In the genomic region with DNA sequence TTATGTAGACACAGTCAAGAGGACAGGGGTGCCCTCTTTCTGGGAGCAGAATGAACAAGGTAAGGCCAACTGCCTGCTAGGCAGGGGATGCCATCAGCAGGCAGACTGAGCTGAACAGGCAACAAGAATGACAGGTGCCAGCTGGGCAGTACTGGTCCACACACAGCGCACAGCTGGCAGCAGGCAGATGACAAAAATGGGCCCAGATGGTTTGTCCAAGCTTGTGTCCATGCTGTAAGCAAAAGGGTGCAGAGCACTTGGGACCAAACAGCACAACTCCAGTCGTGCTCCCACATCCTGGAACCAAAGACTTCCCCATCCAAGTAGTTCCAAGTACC, we compare ENCODE assay signal across 10 mouse cellular contexts. TPM values are rescaled to one million over a fixed set of nuclear protein-coding genes. Genes with fewer than 3 reads are reported as not detected.
DNase-seq lines count a peak whose midpoint lies in the region; ATAC-seq lines count a peak whose summit lies in the region.
"Had no signal": no experiment of that assay in that cellular context is flagged by ENCODE, and none has a peak within 500 bp of the region (broad histone marks: within the 10 kb centered on the region; RNA-seq: fewer than 3 reads in every experiment).

No protein-coding gene starts in this region.

- DNase-seq in heart, embryonic 10.5 days (ENCODE audit: low spot score): no peak
- DNase-seq in heart, adult 11 months: no peak
- DNase-seq in Muller cell, postnatal 12 days (ENCODE audit: inconsistent ontology term): peak; percentile 26
- DNase-seq in midbrain, embryonic 11.5 days (ENCODE audit: low spot score, missing footprints): no peak
- no peak for DNase-seq in right cerebral cortex, postnatal 10 days (ENCODE audit: low spot score in 2 of 2)
- no peak for DNase-seq in right cerebral cortex, postnatal 25 days

- H3K27ac ChIP-seq in heart, embryonic 10.5 days: peak overlapping the region; percentile 85
- no peak overlapping the region for H3K27ac ChIP-seq in hindbrain, embryonic 13.5 days
- no peak overlapping the region for H3K27ac ChIP-seq in midbrain, embryonic 11.5 days (ENCODE audit: low read depth, low read length)

- peak; percentile 25 for ATAC-seq in hindbrain, embryonic 13.5 days (ENCODE audit: low FRiP score)
- peak; percentile 43; the same call in 1 of the 2 replicates for ATAC-seq in midbrain, embryonic 11.5 days (ENCODE audit: low FRiP score)
- no peak for ATAC-seq in erythroblast, adult 5-6 weeks (replicated peaks; ENCODE audit: low FRiP score, poor library complexity, severe bottlenecking)

- H3K9ac ChIP-seq in hindbrain, embryonic 13.5 days: no peak overlapping the region
- peak overlapping the region; percentile 11; the same call in 1 of the 2 replicates for H3K9ac ChIP-seq in midbrain, embryonic 11.5 days (ENCODE audit: low read length)

- H3K4me2 ChIP-seq in hindbrain, embryonic 13.5 days: no peak overlapping the region
- H3K4me2 ChIP-seq in midbrain, embryonic 11.5 days: no peak overlapping the region

- no peak overlapping the region for H3K4me3 ChIP-seq in heart, embryonic 10.5 days
- no peak overlapping the region for H3K4me3 ChIP-seq in hindbrain, embryonic 13.5 days
- no peak overlapping the region for H3K4me3 ChIP-seq in midbrain, embryonic 11.5 days (ENCODE audit: low read depth, low read length)

- H3K36me3 ChIP-seq in heart, embryonic 10.5 days: no peaks in the 10 kb centered on the region
- no peaks in the 10 kb centered on the region for H3K36me3 ChIP-seq in hindbrain, embryonic 13.5 days
- no peaks in the 10 kb centered on the region for H3K36me3 ChIP-seq in midbrain, embryonic 11.5 days (ENCODE audit: control insufficient read depth, insufficient read depth, low read length)

- H3K9me3 ChIP-seq in heart, embryonic 10.5 days: no peaks in the 10 kb centered on the region
- no peaks in the 10 kb centered on the region for H3K9me3 ChIP-seq in hindbrain, embryonic 13.5 days
- H3K9me3 ChIP-seq in midbrain, embryonic 11.5 days (ENCODE audit: control insufficient read depth, low read length): no peaks in the 10 kb centered on the region

- 89% methylated on average over 2 of the region's 2 CpGs for WGBS in heart, embryonic 10.5 days
- 71% methylated on average over 2 of the region's 2 CpGs for WGBS in hindbrain, embryonic 13.5 days
- WGBS in midbrain, embryonic 11.5 days: 92% methylated on average over 2 of the region's 2 CpGs

- H3K27me3 ChIP-seq in heart, embryonic 10.5 days (ENCODE audit: insufficient read depth, poor library complexity, severe bottlenecking): no peaks in the 10 kb centered on the region
- H3K27me3 ChIP-seq in hindbrain, embryonic 13.5 days: peaks cover 28% of the 10 kb centered on the region; the same call in 1 of the 2 replicates
- H3K27me3 ChIP-seq in midbrain, embryonic 11.5 days (ENCODE audit: control insufficient read depth, insufficient read depth, low read length): peaks cover 4% of the 10 kb centered on the region; the same call in 1 of the 2 replicates

- peaks cover 65% of the 10 kb centered on the region for H3K4me1 ChIP-seq in heart, embryonic 10.5 days
- H3K4me1 ChIP-seq in hindbrain, embryonic 13.5 days (replicated peaks): peaks cover 40% of the 10 kb centered on the region
- H3K4me1 ChIP-seq in midbrain, embryonic 11.5 days (ENCODE audit: control insufficient read depth, insufficient read depth, low read length): peaks cover 31% of the 10 kb centered on the region

RNA-seq across cellular contexts. Expression of a gene that starts 4.1 kb away (rescaled TPM):
- 0.71 and 0.94 TPM in 2 replicates for polyA plus RNA-seq in heart, embryonic 10.5 days (2016; fragmentation: Nextera tagmentation; extraction: Ambion mirVana)
- 0.25 and 0.55 TPM in 2 replicates for polyA plus RNA-seq in hindbrain, embryonic 13.5 days (2015; fragmentation: Nextera tagmentation; extraction: Ambion mirVana)
- not detected in 2 replicates for polyA plus RNA-seq in midbrain, embryonic 11.5 days (2014; fragmentation: Nextera tagmentation; extraction: Ambion mirVana)
- total RNA-seq in erythroblast, adult 5-6 weeks (2015; ENCODE audit: low replicate concordance): not detected in 2 replicates
- not detected in 2 replicates for total RNA-seq in erythroblast, adult 5-6 weeks (2017; ENCODE audit: low replicate concordance)
- total RNA-seq: gastrocnemius, adult 8-10 months had no signal

RNA-seq across cellular contexts. Expression of a gene that starts 20.6 kb away (rescaled TPM):
- not detected in 2 replicates for polyA plus RNA-seq in heart, embryonic 10.5 days (2016; fragmentation: Nextera tagmentation; extraction: Ambion mirVana)
- not detected in 2 replicates for polyA plus RNA-seq in hindbrain, embryonic 13.5 days (2015; fragmentation: Nextera tagmentation; extraction: Ambion mirVana)
- polyA plus RNA-seq in midbrain, embryonic 11.5 days (2014; fragmentation: Nextera tagmentation; extraction: Ambion mirVana): not detected in 2 replicates
- total RNA-seq in erythroblast, adult 5-6 weeks (2015; ENCODE audit: low replicate concordance): not detected in 2 replicates
- not detected in 2 replicates for total RNA-seq in erythroblast, adult 5-6 weeks (2017; ENCODE audit: low replicate concordance)
- total RNA-seq: gastrocnemius, adult 8-10 months had no signal
- polyA plus RNA-seq: liver, embryonic 16.5 days had no signal

RNA-seq across cellular contexts. Expression of a gene that starts 25.0 kb away (rescaled TPM):
- polyA plus RNA-seq in heart, embryonic 10.5 days (2016; fragmentation: Nextera tagmentation; extraction: Ambion mirVana): 91.6 and 129 TPM in 2 replicates
- 35.5 and 39.1 TPM in 2 replicates for polyA plus RNA-seq in hindbrain, embryonic 13.5 days (2015; fragmentation: Nextera tagmentation; extraction: Ambion mirVana)
- polyA plus RNA-seq in midbrain, embryonic 11.5 days (2014; fragmentation: Nextera tagmentation; extraction: Ambion mirVana): 20.2 and 21.1 TPM in 2 replicates
- total RNA-seq in erythroblast, adult 5-6 weeks (2015; ENCODE audit: low replicate concordance): 16.9 and 26.1 TPM in 2 replicates
- 28.5 and 33.3 TPM in 2 replicates for total RNA-seq in erythroblast, adult 5-6 weeks (2017; ENCODE audit: low replicate concordance)

RNA-seq across cellular contexts. Expression of a gene that starts 58.7 kb away (rescaled TPM):
- polyA plus RNA-seq in heart, embryonic 10.5 days (2016; fragmentation: Nextera tagmentation; extraction: Ambion mirVana): 0.26 and 0.53 TPM in 2 replicates
- 0.04 and 0.17 TPM in 2 replicates for polyA plus RNA-seq in hindbrain, embryonic 13.5 days (2015; fragmentation: Nextera tagmentation; extraction: Ambion mirVana)
- polyA plus RNA-seq in midbrain, embryonic 11.5 days (2014; fragmentation: Nextera tagmentation; extraction: Ambion mirVana): 0.10 and 0.33 TPM in 2 replicates
- 0.38 TPM in 1 of 2 replicates, not detected in the other for total RNA-seq in erythroblast, adult 5-6 weeks (2015; ENCODE audit: low replicate concordance)
- total RNA-seq in erythroblast, adult 5-6 weeks (2017; ENCODE audit: low replicate concordance): not detected in 2 replicates
